Mouse (Mus musculus) forebrain, postnatal 0 days (tissue): Measurements from ENCODE around the gene Cradd. TPM values are rescaled to one million over a fixed set of nuclear protein-coding genes. Genes with fewer than 3 reads are reported as not detected.

Experiments
- ATAC-seq: fragments of 200-750 bp; cut with Nextera tagmentation; 2 replicates; pipeline ENCODE4 v1.8.0; 2017; ENCODE audit warnings: mild to moderate bottlenecking, moderate library complexity
- DNase-seq: peaks from one replicate; pipeline ENCODE4 v3.0.0-alpha.2; 2015
- H3K27ac ChIP-seq: fragments of 300-500 bp; sonication (generic); 2 replicates; pipeline ENCODE4 v1.5.1; 2014; ENCODE audit warnings: low read depth, mild to moderate bottlenecking, antibody characterized with exemption, low read length, moderate library complexity, mixed read lengths
- H3K27me3 ChIP-seq: fragments of 300-500 bp; sonication (generic); 2 replicates; pipeline ENCODE4 v1.6.1; 2014; ENCODE audit warnings: mild to moderate bottlenecking, low read length, mixed read lengths; ENCODE audit not compliant: insufficient read depth
- H3K36me3 ChIP-seq: fragments of 300-500 bp; sonication (generic); 2 replicates; pipeline ENCODE4 v1.6.1; 2014; ENCODE audit warnings: mild to moderate bottlenecking, moderate library complexity; ENCODE audit not compliant: insufficient read depth
- H3K4me1 ChIP-seq: fragments of 300-500 bp; sonication (generic); 2 replicates; pipeline ENCODE4 v1.6.1; 2014; ENCODE audit warnings: antibody characterized with exemption; ENCODE audit not compliant: insufficient read depth
- H3K4me2 ChIP-seq: fragments of 300-500 bp; sonication (generic); 2 replicates; pipeline ENCODE4 v1.6.1; 2014; ENCODE audit warnings: low read depth, mild to moderate bottlenecking, moderate library complexity
- H3K4me3 ChIP-seq: fragments of 300-500 bp; sonication (generic); 2 replicates; pipeline ENCODE4 v1.5.1; 2014; ENCODE audit warnings: low read depth, low read length, mixed read lengths
- H3K9ac ChIP-seq: fragments of 300-500 bp; sonication (generic); 2 replicates; pipeline ENCODE4 v1.6.1; 2014; ENCODE audit warnings: mild to moderate bottlenecking
- H3K9me3 ChIP-seq: fragments of 300-500 bp; sonication (generic); 2 replicates; pipeline ENCODE4 v1.6.1; 2016; ENCODE audit warnings: low read length
- CTCF ChIP-seq: sonication (generic); IDR thresholded peaks from 2 replicates; pipeline ENCODE4 v1.5.1; 2016; ENCODE audit warnings: antibody characterized with exemption, control low read depth, low read depth
- WGBS: fragments of 180-500 bp; shearing (Covaris S2); extraction: QIAGEN DNeasy Blood & Tissue Kit; methylation state at CpG from one replicate; pipeline ENCODE4 v1.1.7; 2014; 5-methylcytosine and 5-hydroxymethylcytosine counted together
- polyA plus RNA-seq: library from polyadenylated mRNA; unstranded; fragments of >200 nt; fragmentation: Nextera tagmentation; extraction: Ambion mirVana; gene quantifications from 2 replicates; pipeline ENCODE4 v1.2.1, GENCODE M21; 2015
- total RNA-seq: library from RNA; depleted of rRNA; stranded (reverse); fragments of >200 nt; gene quantifications from 2 replicates; pipeline ENCODE4 v1.2.3, GENCODE M21; 2014

The Cradd gene
- total and polyA plus RNA-seq, 2 experiments from 2014 or later = 8.3 to 10.3 TPM

DNA sequence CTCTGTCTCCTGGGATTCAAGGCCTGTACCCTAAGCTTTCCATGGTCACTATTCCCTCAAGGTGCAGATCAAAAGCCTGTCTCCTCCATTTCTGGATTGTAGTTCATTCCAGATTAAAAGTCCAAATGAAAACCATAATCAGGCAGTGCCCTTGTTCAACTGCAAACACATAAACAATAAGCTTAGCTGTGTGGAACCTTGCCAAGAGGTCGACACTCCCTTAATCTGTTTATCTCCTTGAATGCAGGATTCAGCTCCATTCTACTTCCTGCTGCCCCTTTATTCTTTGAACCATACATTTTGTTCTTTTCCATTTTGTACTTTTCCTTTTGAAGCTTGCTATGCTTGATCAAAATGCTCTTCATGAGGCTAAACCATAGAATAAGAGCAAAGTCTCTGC is 174.3 kb downstream of the Cradd start:
- no peak for DNase-seq
- H3K4me2 ChIP-seq = no peak overlapping the region
- no peaks in the 10 kb centered on the region for H3K36me3 ChIP-seq
- H3K4me3 ChIP-seq = no peak overlapping the region
- H3K27ac ChIP-seq = no peak overlapping the region
- 18% methylated on average over 1 of the region's 1 CpGs for WGBS
- no peak for ATAC-seq
- no peak for TF ChIP-seq CTCF
- no peaks in the 10 kb centered on the region for H3K9me3 ChIP-seq
- no peak overlapping the region for H3K9ac ChIP-seq
- H3K27me3 ChIP-seq = no peaks in the 10 kb centered on the region
- H3K4me1 ChIP-seq = peaks cover 17% of the 10 kb centered on the region; the same call in 1 of the 2 replicates

DNA sequence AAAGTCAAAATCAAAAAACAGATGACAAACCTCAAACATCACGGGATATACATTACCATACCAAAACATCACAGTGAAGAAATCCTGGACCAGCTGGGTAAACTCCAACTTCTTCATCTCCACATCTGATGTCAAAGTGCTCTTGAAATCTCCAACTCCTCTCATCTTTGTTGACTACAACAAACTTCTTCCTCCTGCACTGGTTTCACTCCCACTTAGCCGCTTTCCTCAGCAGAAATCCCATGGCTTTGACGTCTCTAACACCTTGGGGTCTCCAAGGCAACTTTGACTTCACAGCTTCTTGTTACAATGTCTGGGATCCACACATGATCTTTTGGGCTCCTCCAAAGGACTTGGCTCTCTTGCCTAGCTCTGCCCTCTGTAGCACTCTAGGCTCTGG is 175.3 kb downstream of the Cradd start:
- 93% methylated on average over 3 of the region's 3 CpGs for WGBS
- Histone ChIP-seq H3K4me3 (no peak overlapping the region), H3K9ac (no peak overlapping the region), H3K27me3 (no peaks in the 10 kb centered on the region), H3K4me1 (peaks cover 24% of the 10 kb centered on the region), H3K9me3 (no peaks in the 10 kb centered on the region), H3K36me3 (no peaks in the 10 kb centered on the region), H3K4me2 (no peak overlapping the region), H3K27ac (no peak overlapping the region)
- ATAC-seq (no peak), DNase-seq (no peak)
- no peak for TF ChIP-seq CTCF

DNA sequence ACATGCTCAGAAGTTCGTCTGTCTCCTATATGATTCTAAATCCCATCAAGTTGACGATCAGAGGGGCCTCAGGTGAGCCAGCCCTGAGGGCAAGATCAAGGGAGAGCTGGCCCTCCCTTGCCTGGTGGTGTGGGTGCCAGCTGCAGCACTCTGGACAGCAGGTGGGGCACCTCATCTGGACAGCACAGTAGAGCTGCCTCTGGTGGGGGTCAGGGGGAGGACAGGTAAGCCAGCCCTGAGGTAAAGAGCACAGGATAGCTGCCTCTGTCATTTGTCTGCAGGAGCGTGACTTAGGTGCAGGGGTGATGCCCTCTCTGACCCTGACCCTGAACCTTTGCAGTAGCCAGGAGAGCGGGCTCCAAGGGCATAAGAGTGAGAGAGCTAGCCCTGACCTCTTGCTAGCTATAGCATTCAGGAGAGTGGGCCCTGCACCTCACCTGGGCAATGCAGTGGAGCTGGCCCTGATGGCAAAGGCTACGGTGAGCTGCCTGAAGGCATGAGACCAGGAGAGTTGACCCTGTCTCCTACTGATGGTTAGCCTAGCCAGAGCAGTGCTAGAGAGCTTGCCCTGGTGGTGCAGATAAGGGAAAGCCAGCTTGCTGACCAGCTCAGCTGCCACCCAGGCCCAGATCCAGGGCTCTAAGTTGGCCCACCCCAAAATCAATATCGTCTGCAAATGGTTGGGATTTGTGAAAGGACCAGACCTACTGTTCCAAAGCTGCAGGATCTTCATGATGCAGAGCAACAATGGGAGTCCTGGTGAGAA is 176.6 kb downstream of the Cradd start:
- Histone ChIP-seq H3K4me2 (no peak overlapping the region), H3K36me3 (no peaks in the 10 kb centered on the region), H3K4me1 (peaks cover 35% of the 10 kb centered on the region), H3K9ac (no peak overlapping the region), H3K27ac (no peak overlapping the region), H3K4me3 (no peak overlapping the region), H3K27me3 (no peaks in the 10 kb centered on the region), H3K9me3 (no peaks in the 10 kb centered on the region)
- no peak for ATAC-seq
- 86% methylated on average over 6 of the region's 6 CpGs for WGBS
- no peak for TF ChIP-seq CTCF
- DNase-seq = no peak

DNA sequence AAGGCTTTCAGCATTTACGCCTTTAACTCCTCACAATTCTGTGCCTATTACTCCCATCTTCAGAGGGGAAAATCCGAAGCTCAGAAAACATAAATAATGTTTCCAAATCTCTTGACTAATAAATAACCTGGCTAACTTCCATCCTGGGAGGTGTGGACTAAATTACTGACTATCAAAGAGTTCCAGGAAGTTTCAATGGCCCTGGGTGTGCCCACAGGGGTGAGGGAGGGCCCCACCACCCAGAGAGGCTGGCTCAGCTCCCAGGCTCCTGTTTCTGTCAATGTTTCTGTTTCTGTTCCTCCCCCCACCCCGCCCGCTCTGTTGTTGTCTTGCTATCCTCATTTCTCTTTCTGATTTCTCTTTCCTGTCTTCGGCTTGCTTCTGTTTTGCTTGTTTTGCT is 177.4 kb downstream of the Cradd start:
- no peaks in the 10 kb centered on the region for H3K9me3 ChIP-seq
- no peak for TF ChIP-seq CTCF
- no peak overlapping the region for H3K4me3 ChIP-seq
- no peaks in the 10 kb centered on the region for H3K27me3 ChIP-seq
- H3K9ac ChIP-seq = no peak overlapping the region
- DNase-seq (no peak), ATAC-seq (no peak)
- peaks cover 35% of the 10 kb centered on the region for H3K4me1 ChIP-seq
- H3K4me2 ChIP-seq = no peak overlapping the region
- WGBS = 37% methylated on average over 5 of the region's 5 CpGs
- H3K27ac ChIP-seq = no peak overlapping the region
- no peaks in the 10 kb centered on the region for H3K36me3 ChIP-seq

DNA sequence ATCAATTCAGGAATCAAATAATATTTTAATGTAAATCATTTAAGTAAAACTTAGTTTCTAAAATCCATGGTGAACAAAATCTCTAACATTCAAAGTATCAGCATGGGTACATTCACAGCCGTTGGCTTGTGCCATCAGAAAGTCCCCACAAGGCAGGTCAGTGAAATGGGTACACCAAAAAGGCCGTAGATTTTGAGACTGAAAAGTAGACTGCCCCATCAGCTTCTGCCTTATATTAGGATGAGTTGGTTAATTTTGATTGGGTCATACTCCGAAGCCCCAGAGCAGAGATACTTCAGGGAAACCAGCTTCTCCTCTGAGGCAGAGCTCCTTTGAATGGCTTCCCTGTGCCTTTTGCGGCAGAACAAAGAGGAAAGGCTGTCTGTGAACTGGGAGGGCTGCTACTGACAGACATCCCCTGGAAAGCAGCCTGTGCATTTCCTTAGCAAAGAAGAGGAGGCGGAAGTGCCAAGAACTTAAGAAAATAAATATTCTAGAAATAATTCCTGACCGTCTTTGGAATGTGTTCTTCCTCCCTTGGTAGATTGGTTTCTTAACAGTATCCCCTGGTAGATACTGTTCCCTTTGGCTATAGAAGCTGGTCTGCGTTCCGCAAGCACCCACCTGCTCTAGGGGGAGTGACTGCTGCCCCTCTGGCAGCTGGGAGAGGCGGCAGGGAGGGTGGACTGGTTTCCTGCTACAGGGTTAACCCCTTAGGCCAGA is 178.6 kb downstream of the Cradd start:
- H3K27ac ChIP-seq = peak overlapping the region; percentile 59; the same call in 1 of the 2 replicates
- no peaks in the 10 kb centered on the region for H3K27me3 ChIP-seq

DNA sequence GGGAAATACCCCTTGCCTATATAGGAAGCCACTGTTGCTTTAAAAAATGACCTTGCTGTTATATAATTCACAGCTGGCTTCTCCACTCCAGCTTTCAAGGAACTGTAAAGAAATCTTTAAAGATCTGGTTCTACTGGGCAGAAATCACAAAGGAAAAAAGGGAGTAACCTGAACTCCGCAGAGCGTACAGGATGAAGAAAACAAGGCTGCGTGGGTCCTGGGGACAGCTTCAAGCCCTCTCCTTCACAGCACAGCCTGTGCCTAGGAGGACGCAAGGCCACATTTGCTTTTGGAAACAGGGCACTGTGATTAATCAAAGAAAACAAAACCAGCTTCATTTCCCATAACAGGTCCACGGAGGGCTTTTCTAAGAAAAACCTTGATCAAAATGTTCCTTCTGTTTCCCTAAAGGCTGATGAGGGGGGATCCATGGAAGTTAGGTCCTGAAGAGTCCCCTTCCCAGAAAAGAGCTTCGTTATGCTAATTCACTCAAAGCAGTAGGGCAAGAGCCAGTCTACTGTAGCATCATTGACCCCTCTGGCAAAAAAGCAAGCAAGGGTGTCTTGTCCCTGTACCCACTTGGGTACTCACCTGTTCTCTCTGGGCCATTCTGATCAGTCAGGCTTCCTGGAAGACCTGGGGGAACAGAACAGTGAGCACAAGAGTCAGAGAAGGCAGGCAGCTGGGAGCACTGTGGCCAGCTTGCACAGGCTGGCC is 179.4 kb downstream of the Cradd start:
- WGBS = 52% methylated on average over 6 of the region's 6 CpGs
- no peak overlapping the region for H3K9ac ChIP-seq
- DNase-seq = no peak
- no peaks in the 10 kb centered on the region for H3K36me3 ChIP-seq
- H3K4me1 ChIP-seq = peaks cover 35% of the 10 kb centered on the region
- no peak for ATAC-seq
- H3K27me3 ChIP-seq = no peaks in the 10 kb centered on the region
- no peak overlapping the region for H3K4me2 ChIP-seq
- no peak overlapping the region for H3K4me3 ChIP-seq
- no peaks in the 10 kb centered on the region for H3K9me3 ChIP-seq
- peak overlapping the region; percentile 1 for H3K27ac ChIP-seq
- TF ChIP-seq CTCF = no peak

More for the DNA sequence above, 178.6 kb downstream of the Cradd start:
- Histone ChIP-seq H3K4me1 (peaks cover 35% of the 10 kb centered on the region), H3K9me3 (no peaks in the 10 kb centered on the region), H3K9ac (no peak overlapping the region), H3K4me2 (no peak overlapping the region; the same call in 1 of the 2 replicates), H3K4me3 (no peak overlapping the region), H3K36me3 (no peaks in the 10 kb centered on the region)
- DNase-seq (peak; percentile 50), ATAC-seq (peak; percentile 55; the same call in 1 of the 2 replicates)
- TF ChIP-seq CTCF = peak; percentile 8; the same call in 1 of the 2 replicates
- 29% methylated on average over 9 of the region's 9 CpGs for WGBS
